Mouse (Mus musculus) neutrophil, adult 59 days (primary cell): Measurements from ENCODE around the gene Ywhah. TPM values are rescaled to one million over a fixed set of nuclear protein-coding genes. Genes with fewer than 3 reads are reported as not detected.

ENCODE experiments used
- total RNA-seq, 2 experiments: library from RNA; stranded (reverse); gene quantifications; 1 replicate in 1 of 2; 2 replicates in 1 of 2; pipeline ENCODE4 v1.2.4; 2023

The Ywhah gene
- total RNA-seq, result 100 to 1,000 TPM; 141 to 166 TPM

DNA sequence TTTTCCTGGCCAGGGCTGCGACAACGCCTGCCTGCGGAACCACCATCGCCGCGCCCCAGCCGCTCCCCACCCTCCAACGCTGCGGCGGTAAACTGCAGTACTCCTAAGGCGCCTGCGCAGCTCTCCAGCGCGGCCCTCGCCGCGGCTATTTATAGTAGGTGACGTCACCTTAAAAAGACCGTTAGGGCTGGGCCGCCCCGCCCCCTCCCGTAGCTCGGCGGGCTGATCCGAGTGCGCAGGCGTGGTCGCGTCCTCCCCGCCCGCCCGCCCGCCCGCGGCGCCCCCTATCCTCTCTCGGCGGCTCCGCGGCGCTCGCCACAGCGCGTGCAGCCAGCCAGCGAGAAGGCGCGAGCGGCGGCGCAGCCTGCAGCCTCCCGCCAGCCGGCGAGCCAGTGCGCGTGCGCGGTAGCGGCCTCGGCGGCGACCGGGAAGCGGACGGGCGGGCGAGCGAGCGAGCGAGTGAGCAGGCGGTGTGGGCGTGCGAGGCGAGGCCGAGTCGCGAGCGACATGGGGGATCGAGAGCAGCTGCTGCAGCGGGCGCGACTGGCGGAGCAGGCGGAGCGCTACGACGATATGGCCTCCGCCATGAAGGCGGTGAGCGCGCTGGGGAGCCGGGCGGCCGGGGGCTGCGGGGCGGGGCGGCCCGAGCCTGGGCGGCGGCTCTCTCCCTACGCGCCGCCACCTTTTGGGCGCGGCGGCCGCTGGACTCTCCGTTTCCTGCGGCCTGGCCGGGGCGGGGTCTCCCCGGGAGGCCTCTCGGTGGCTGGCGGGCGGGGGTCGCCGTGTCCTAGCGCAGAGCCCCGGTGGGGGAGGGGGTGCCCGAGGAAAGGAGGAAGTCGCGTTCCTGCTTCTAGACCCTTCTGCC is at the start of gene Ywhah:
Gene Ywhah (plus strand): TSS at position 256 of the 865 bp plus-strand sequence.

Other genes starting within 250 kb of the Ywhah start
- 10 to 100 TPM; 65.9 to 75.3 TPM for gene Pisd, start 233.2 kb upstream of the Ywhah start, total RNA-seq
- gene Gm20671, start 191.7 kb upstream of the Ywhah start, total RNA-seq, result not detected
- 10 to 100 TPM; 33.4 to 34.8 TPM for gene Prr14l, start 164.6 kb upstream of the Ywhah start, total RNA-seq
- gene Depdc5, start 155.1 kb upstream of the Ywhah start, total RNA-seq, result 10 to 100 TPM; 26.1 to 31.2 TPM
- not detected for gene Slc5a1, start 85.4 kb downstream of the Ywhah start, total RNA-seq
- gene Spon2, start 199.6 kb downstream of the Ywhah start, total RNA-seq, result not detected